ENCODE assay signal across 29 mouse cellular contexts in the genomic region with DNA sequence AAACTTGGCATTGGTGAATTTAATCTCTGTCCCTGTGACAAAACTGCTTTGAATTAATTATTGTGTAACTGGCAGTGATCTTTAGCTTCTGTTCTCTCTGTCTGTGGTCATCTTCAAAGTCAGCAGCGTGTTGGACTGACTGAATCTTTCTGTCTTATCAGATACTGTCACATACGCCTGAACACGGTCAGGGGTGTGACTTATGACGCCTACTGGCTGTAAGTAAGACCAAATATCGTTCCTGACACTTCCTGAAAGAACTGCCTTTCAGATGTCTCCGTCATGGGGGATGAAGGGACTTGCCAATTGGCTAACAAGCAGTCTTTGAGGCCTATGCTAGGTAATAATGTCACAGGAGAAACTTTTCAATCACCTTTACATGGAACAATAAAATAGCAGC.
DNase-seq lines count a peak whose midpoint lies in the region; ATAC-seq and TF ChIP-seq lines count a peak whose summit lies in the region.
"Had no signal": no experiment of that assay in that cellular context is flagged by ENCODE, and none has a peak within 500 bp of the region (broad histone marks: within the 10 kb centered on the region; RNA-seq: fewer than 3 reads in every experiment).

No protein-coding gene starts in this region.

- ATAC-seq in kidney, postnatal 0 days (replicated peaks; ENCODE audit: low FRiP score, low read depth) = no peak
- no peak for ATAC-seq in kidney, embryonic 16.5 days (ENCODE audit: low FRiP score, low TSS enrichment)
- ATAC-seq in erythroblast, adult 5-6 weeks (replicated peaks; ENCODE audit: low FRiP score, poor library complexity, severe bottlenecking) = no peak
- ATAC-seq: forebrain, embryonic 13.5 days; intestine, embryonic 15.5 days; midbrain, embryonic 16.5 days; Patski had no signal

- H3K36me3 ChIP-seq in kidney, postnatal 0 days (ENCODE audit: insufficient read depth, low read length) = no peaks in the 10 kb centered on the region
- H3K36me3 ChIP-seq in kidney, embryonic 16.5 days (ENCODE audit: insufficient read depth, low read length) = no peaks in the 10 kb centered on the region
- H3K36me3 ChIP-seq: embryonic facial prominence, embryonic 12.5 days; G1E; heart, embryonic 13.5 days; intestine, embryonic 15.5 days; liver, embryonic 15.5 days; lung, embryonic 15.5 days; stomach, embryonic 15.5 days had no signal

- no peak overlapping the region for H3K27ac ChIP-seq in kidney, postnatal 0 days
- H3K27ac ChIP-seq in kidney, embryonic 16.5 days (ENCODE audit: low read length) = no peak overlapping the region
- H3K27ac ChIP-seq: embryonic facial prominence, embryonic 12.5 days; forebrain, embryonic 13.5 days; heart, embryonic 13.5 days; intestine, embryonic 15.5 days; liver, embryonic 15.5 days; lung, embryonic 15.5 days; macrophage; stomach, embryonic 15.5 days had no signal

- no peak for TF ChIP-seq POLR2A in brain, embryonic 14.5 days (IDR thresholded peaks at IDR 0.05; ENCODE audit: borderline replicate concordance, extremely low read depth, insufficient read depth, insufficient read length, poor library complexity, severe bottlenecking)

- DNase-seq in kidney, postnatal 0 days (ENCODE audit: low spot score) = peak; percentile 4
- peak; percentile 15 for DNase-seq in brain, embryonic 14.5 days (ENCODE audit: low read depth)
- peak; percentile 37 for DNase-seq in cerebellum, adult 11-12 months
- peak; percentile 84 to 89 for DNase-seq in cerebellum, postnatal 10 days
- DNase-seq in thymus, postnatal 10 days (ENCODE audit: low spot score in 2 of 2) = no peak
- no peak for DNase-seq in kidney, adult 9 months
- DNase-seq: B cell, adult 2 months; gastrocnemius, postnatal 14 days; heart, adult 11 months; heart, postnatal 14 days; kidney, adult 8-10 months; kidney, postnatal 36 days; layer of hippocampus, postnatal 36 days; thymus, adult 18-20 months had no signal

- H3K4me1 ChIP-seq in kidney, postnatal 0 days (replicated peaks; ENCODE audit: insufficient read depth, low read length) = no peaks in the 10 kb centered on the region
- H3K4me1 ChIP-seq in kidney, embryonic 16.5 days (ENCODE audit: insufficient read depth, low read length) = no peaks in the 10 kb centered on the region
- H3K4me1 ChIP-seq: embryonic facial prominence, embryonic 12.5 days; forebrain, embryonic 13.5 days; intestine, embryonic 15.5 days; liver, embryonic 15.5 days; lung, embryonic 15.5 days; stomach, embryonic 15.5 days had no signal

- H3K27me3 ChIP-seq in kidney, postnatal 0 days (ENCODE audit: insufficient read depth, low read length) = no peaks in the 10 kb centered on the region
- no peaks in the 10 kb centered on the region for H3K27me3 ChIP-seq in kidney, embryonic 16.5 days (ENCODE audit: insufficient read depth, low read length)
- H3K27me3 ChIP-seq: CH12.LX; embryonic facial prominence, embryonic 12.5 days; forebrain, embryonic 13.5 days; heart, embryonic 13.5 days; intestine, embryonic 15.5 days; liver, embryonic 15.5 days; lung, embryonic 15.5 days; Patski; stomach, embryonic 15.5 days had no signal

- no peak for TF ChIP-seq CTCF in kidney, postnatal 0 days (IDR thresholded peaks at IDR 0.05; ENCODE audit: low read depth)
- TF ChIP-seq CTCF in brain, embryonic 14.5 days (IDR thresholded peaks at IDR 0.05; ENCODE audit: borderline replicate concordance, extremely low read depth, insufficient read depth, insufficient read length) = no peak

- H3K4me2 ChIP-seq in kidney, postnatal 0 days (ENCODE audit: low read length) = no peak overlapping the region
- H3K4me2 ChIP-seq in kidney, embryonic 16.5 days (replicated peaks; ENCODE audit: low read depth, low read length) = no peak overlapping the region
- H3K4me2 ChIP-seq: embryonic facial prominence, embryonic 12.5 days; forebrain, embryonic 13.5 days; heart, embryonic 13.5 days; intestine, embryonic 15.5 days; liver, embryonic 15.5 days; lung, embryonic 15.5 days; stomach, embryonic 15.5 days had no signal

- H3K4me3 ChIP-seq in kidney, postnatal 0 days (replicated peaks; ENCODE audit: low read depth, low read length) = no peak overlapping the region
- no peak overlapping the region for H3K4me3 ChIP-seq in kidney, embryonic 16.5 days (ENCODE audit: low read length)
- H3K4me3 ChIP-seq: embryonic facial prominence, embryonic 12.5 days; erythroblast, embryonic 14.5 days; forebrain, embryonic 13.5 days; heart, embryonic 13.5 days; intestine, embryonic 15.5 days; liver, embryonic 15.5 days; lung, embryonic 15.5 days; stomach, embryonic 15.5 days had no signal

- whole genome bisulfite sequencing in kidney, postnatal 0 days = 30% methylated on average over 6 of the region's 6 CpGs
- WGBS in kidney, embryonic 16.5 days = 29% methylated on average over 6 of the region's 6 CpGs

- H3K9me3 ChIP-seq in kidney, postnatal 0 days (replicated peaks; ENCODE audit: low read length) = no peaks in the 10 kb centered on the region
- no peaks in the 10 kb centered on the region for H3K9me3 ChIP-seq in kidney, embryonic 16.5 days (ENCODE audit: low read length)
- H3K9me3 ChIP-seq: embryonic facial prominence, embryonic 12.5 days; forebrain, embryonic 13.5 days; G1E; heart, embryonic 13.5 days; intestine, embryonic 15.5 days; liver, embryonic 15.5 days; lung, embryonic 15.5 days; stomach, embryonic 15.5 days had no signal

- H3K9ac ChIP-seq in kidney, postnatal 0 days (ENCODE audit: low read depth, low read length) = no peak overlapping the region
- no peak overlapping the region for H3K9ac ChIP-seq in kidney, embryonic 16.5 days (replicated peaks; ENCODE audit: low read length)
- H3K9ac ChIP-seq: embryonic facial prominence, embryonic 12.5 days; forebrain, embryonic 13.5 days; heart, embryonic 13.5 days; intestine, embryonic 15.5 days; liver, embryonic 15.5 days; lung, embryonic 15.5 days; stomach, embryonic 15.5 days had no signal

Comparison
In these comparisons a context has a peak if more than half of its experiments do, and no peak if none do; other contexts are left out.
1. DNase-seq: peak in kidney, postnatal 0 days (single experiment), brain, embryonic 14.5 days (single experiment), cerebellum, adult 11-12 months (single experiment) and cerebellum, postnatal 10 days (2 of 2); none in thymus, postnatal 10 days (0 of 2) and kidney, adult 9 months (single experiment).